Mouse (Mus musculus): ENCODE data around the gene Ptprg.

DNA sequence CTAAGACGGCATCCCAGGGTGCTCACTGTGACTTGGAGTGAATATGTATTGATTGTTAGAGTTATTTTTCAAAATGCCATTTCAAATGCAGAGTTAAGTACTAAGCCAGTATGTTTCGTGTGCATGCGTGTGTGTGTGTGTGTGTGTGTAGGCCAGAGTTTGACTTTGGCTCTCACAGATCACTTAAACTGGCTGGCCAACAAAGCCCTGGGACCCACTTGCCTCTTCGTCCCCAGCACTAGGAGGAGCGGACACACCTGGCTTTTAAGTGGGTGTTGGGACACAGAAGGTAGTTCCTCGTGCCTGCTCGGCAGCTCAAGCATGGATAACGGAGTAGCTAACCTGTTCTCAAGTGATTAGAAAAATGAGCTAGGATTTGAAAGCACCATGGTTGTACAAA, 24.6 kb downstream of the Ptprg start:
- TF ChIP-seq CTCF (IDR thresholded peaks at IDR 0.05; ENCODE audit: borderline replicate concordance, insufficient read depth, low read length), result no peak
- no peak for TF ChIP-seq POLR2A (IDR thresholded peaks at IDR 0.05; ENCODE audit: low read depth, low read length)

All from embryonic fibroblast, embryonic 13.5 days (primary cell).